Mouse (Mus musculus): ENCODE data around the gene Fmn2.

The Fmn2 gene

GRCm38 (mm10) chr1:174669132-174669531 is 167.5 kb downstream of the Fmn2 start:
- DNase-seq: no peak

- DNase-seq: no peak
These were observed 169.2 kb downstream of the Fmn2 start for GRCm38 (mm10) chr1:174670846-174671245.

GRCm38 (mm10) chr1:174674586-174674985 is 173.0 kb downstream of the Fmn2 start:
- DNase-seq: no peak

DNA sequence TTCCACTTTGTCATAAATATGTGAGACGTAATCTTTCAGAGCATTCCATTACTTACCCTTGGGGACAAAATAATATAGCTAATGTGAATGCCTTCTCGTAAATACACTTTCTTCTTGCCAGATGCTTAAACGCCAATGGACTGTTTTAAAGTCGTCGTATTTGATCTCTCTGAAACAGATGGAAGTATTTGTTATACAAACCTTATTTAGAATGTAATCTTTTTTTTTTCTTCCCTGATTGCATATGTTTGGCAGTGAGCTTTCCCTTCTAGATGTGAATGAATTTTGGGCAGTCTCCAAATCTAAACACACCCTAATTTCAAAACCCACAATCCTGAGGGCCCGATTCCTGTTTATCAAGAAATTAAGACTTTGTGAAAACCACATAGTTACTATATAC is 173.7 kb downstream of the Fmn2 start:
- DNase-seq: no peak

GRCm38 (mm10) chr1:174676187-174676586 is 174.6 kb downstream of the Fmn2 start:
- DNase-seq: no peak

DNA sequence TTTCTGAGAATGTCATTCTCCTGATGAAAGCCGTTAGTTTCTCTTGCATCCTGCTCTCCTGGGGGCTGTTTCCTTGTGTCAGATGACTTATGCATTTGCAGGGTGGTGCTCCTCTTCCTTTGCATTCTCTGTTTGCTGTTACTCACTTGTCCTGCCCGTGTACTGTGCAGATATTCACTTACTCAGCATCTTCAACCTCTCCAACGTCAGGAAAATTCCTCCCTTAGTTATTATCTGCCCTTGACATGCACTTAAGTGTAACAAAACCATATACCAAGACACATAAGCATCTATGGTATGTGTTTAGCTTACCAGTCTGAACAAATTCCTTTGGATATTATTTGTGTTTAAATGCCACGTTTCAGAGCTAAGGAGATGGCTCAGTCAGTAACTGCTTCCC is 175.6 kb downstream of the Fmn2 start:
- no peak for DNase-seq

- no peak for DNase-seq
These were observed 187.7 kb downstream of the Fmn2 start for GRCm38 (mm10) chr1:174689301-174689700.

DNA sequence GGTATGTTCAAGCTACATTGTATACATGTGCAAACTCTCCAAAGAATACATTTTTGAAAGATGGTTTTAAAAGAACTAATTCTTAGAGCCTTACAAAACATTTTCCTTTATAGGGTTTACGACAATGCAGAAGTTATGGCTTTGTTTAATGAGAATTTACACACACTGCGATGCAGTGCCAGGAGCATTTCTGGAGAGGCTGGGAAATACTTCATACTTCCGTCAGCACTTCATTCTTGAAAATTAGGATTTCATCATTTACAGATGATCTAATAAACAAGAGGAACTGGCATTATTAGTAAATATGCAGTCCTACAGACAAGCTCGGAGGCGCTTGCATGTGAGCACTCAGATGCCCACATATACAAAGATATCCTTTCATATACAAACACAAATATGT is 199.2 kb downstream of the Fmn2 start:
- no peak for DNase-seq

- no peak for DNase-seq
These were observed 200.2 kb downstream of the Fmn2 start for GRCm38 (mm10) chr1:174701835-174702234.

DNA sequence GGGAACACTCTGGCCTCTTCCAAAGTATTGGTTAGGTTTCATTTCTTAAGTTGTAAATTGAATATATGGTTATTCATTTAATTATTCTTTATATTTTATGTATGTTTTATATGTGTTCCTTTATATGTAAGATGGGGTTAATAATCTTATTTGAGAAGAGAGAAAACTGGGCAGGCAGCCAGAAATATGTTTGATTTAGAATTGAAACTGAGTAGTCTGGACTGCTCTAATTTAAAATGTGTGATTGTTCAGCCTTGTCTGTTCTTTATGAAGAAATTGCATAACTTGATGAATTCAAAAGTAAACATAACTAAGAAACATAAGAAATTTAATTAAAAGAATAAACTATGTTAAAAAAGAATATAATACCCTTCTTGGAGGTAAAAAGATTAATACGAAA is 202.3 kb downstream of the Fmn2 start:
- no peak for DNase-seq

- no peak for DNase-seq
These were observed 218.3 kb downstream of the Fmn2 start for GRCm38 (mm10) chr1:174719729-174720458.

DNA sequence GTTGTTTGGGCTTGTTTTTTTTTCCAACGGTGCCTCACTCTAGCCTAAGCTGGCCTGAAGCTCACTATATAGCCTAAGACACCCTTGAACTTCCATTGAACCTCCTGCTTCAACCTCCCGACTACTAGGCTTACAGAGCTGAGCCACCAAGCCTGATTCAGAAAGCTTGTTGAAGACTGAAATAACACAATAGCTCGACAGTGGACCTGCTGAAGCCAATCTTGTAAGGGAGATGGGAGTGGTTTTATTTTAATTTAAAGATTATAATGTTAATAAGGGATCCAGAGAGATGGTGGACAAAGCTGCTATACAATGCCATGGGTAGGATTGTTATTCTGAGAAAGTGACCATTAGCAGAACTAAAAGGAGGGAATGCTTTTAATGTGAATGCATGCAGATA is 227.1 kb downstream of the Fmn2 start:
- DNase-seq: no peak

DNA sequence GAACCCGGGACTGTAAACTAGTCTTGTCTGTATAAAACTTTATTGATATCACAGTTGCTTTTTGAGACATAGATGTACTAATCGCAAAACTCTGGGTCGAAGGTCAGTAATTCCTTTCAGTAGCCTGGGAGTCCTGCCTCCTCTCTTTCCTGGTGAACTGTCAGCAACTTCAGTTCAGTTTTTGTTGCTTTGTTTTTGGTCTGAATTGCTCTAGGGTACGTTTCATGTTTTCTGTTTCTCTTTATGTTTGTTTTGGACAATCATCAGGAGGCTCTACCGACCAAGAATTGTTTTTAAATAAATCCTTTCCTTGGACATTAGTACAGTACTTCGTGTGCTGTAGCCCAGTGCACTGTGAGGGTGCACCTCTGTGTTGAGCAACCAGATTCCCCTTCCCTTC is 231.1 kb downstream of the Fmn2 start:
- DNase-seq: no peak

DNA sequence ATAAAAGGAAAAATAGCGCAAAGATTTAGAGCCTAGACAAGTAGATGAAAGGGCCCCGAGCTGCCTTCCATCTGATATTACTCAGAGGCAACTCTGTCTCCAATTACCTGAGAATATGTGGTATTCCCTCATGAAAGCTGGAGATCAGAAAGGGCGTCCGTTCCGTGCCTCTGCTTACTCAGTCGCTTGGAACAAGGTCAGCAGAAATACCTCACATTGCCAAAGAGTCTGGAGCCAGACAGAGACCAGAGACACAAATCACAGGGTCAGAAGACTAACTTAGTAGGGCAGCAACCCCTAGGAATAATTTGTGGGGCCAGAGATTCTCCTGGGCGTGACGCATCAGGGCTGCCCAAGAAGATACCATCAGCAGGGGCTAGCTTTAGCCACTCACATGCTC is 237.3 kb downstream of the Fmn2 start:
- DNase-seq: no peak

- DNase-seq: no peak
These were observed 241.0 kb downstream of the Fmn2 start for GRCm38 (mm10) chr1:174742667-174743066.

GRCm38 (mm10) chr1:174748520-174748919 is 246.9 kb downstream of the Fmn2 start:
- DNase-seq: no peak

DNA sequence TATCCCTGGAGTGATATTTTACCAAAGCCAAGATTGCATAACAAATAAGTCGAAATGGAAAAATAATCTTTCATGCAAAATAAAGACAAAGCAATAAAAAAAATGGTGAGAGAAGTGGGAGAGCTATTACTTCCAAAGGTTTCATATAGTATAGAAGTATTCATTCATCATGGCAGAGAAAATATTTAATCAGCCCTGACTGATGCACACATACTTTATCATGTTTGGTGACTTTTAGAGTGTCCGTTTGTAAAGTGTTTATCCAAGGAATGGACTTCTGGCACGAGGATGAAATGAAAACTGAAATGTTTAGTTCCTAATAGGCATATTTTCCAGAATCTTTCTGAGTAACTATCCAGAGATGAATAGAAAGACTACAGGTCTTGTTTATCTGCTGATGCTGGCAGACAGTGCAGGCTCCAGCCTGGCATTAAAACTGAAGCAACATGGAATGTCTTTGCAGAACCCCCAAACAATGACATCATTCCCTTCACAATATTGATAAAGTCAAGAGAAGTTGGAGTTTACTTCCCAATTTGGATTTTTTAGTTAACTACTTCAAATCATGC is 249.4 kb downstream of the Fmn2 start:
- no peak for DNase-seq

- no peak for DNase-seq
These were observed 257.7 kb downstream of the Fmn2 start for GRCm38 (mm10) chr1:174759354-174759753.

DNA sequence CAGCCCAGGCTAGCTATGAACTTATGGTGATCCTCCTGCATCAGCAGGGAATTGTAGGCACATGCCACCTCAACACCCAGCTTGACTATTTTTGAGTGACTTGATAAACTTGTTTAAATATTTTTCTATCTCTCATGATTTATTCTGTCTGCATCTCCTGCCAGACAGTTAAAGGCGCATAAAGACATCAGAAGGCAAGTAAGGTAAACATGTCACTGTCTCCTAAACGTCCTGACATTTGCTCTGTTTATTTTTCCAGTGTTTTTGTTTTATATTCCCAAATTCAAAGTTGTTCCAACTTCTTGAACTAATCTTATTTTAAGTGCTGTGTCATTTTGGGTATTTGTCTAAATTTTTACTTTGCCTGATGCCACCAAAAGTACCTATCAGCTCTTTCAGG is 264.1 kb downstream of the Fmn2 start:
- no peak for DNase-seq

- DNase-seq: no peak
These were observed 265.2 kb downstream of the Fmn2 start for GRCm38 (mm10) chr1:174766852-174767251.

DNA sequence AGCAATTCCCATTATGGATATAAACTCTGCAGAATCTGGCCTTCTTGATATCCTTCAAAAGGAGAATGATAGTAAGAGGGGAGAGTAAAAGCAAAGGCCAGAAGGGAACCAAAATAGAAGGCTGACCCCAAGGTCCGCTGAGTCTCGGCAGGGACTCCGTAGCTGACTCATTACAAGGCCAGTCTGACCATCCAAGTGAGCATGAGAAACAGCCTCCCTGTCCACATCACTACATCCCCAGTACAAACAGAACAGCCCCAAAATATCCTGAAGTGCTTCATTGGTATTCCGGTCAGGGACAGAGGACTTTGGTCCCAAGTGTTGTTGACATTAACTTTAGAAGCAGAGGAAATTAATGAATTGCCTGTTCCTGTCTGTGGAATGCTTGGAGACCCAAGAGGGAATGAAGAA is 270.3 kb downstream of the Fmn2 start:
- no peak for DNase-seq

DNA sequence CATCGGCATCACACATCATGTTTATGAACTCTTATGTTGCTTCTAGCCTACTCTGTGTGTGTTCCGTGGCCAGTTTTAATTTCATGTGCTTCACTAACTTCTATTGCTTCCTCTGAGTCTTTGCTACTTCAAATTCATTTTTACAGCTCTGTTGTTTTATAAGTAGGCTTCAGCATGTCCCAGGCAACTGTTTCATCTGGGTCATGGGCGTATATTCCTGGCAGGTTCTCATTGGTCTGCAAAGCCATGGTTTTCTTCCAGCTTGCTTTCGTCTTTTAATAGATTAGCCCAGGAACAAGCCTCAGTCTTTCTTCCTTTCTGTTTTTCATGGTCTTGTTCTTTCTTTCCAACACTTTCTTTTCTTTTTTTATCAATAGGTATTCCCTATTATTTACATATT is 279.4 kb downstream of the Fmn2 start:
- no peak for DNase-seq

GRCm38 (mm10) chr1:174788617-174789016 is 287.0 kb downstream of the Fmn2 start:
- DNase-seq: no peak

DNA sequence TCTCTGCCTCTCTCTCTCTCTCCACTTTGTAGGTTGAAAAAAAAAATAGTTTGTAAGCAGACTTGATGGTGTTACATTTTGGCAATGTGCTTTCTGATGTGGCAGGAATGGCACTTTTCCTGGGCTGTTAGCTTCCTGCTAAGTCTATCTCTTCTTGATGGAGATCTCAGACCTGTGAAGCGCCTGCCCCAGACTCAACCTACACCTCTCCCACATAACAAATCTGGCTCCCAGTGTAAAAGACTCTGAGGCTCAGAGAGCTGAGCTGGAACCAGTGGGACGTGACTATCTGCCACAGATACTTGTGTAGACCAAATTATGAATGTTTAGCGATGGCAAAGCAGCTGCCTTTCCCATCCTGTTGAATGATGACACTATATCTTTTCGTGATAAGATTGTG is 310.2 kb downstream of the Fmn2 start:
- no peak for DNase-seq

- no peak for DNase-seq
These were observed 324.9 kb downstream of the Fmn2 start for GRCm38 (mm10) chr1:174826562-174826961.

Data from thymus, adult 18-20 months (tissue).